Mouse (Mus musculus) kidney, adult 2 months (tissue): ENCODE data around the gene Nsun4. TPM values are rescaled to one million over a fixed set of nuclear protein-coding genes. Genes with fewer than 3 reads are reported as not detected.

ENCODE experiments used
- DNase-seq: peaks from one replicate; pipeline ENCODE4 v3.0.0; 2021
- H3K27ac ChIP-seq: fragments of 200-500 bp; 2 replicates; pipeline ENCODE4 v1.5.1; 2012; ENCODE audit warnings: low read depth, low read length, control low read depth, inconsistent platforms; ENCODE audit not compliant: insufficient read depth
- H3K27me3 ChIP-seq: fragments of 200-500 bp; replicated peaks from 2 replicates; pipeline ENCODE4 v1.6.1; 2012; ENCODE audit warnings: mild to moderate bottlenecking, moderate library complexity, low read length, inconsistent platforms; ENCODE audit not compliant: control insufficient read depth, insufficient read depth
- H3K36me3 ChIP-seq: fragments of 200-500 bp; 2 replicates; pipeline ENCODE4 v1.6.1; 2012; ENCODE audit warnings: mild to moderate bottlenecking, moderate library complexity, low read length, inconsistent platforms; ENCODE audit not compliant: control insufficient read depth, insufficient read depth
- H3K4me1 ChIP-seq: fragments of 200-500 bp; 2 replicates; pipeline ENCODE4 v1.6.1; 2011; ENCODE audit warnings: low read length; ENCODE audit not compliant: control insufficient read depth, insufficient read depth
- H3K4me3 ChIP-seq: fragments of 200-500 bp; 2 replicates; pipeline ENCODE4 v1.5.1; 2011; ENCODE audit warnings: mild to moderate bottlenecking, low read depth, low read length, control low read depth; ENCODE audit not compliant: insufficient read depth
- CTCF ChIP-seq: fragments of 200-500 bp; conservative IDR thresholded peaks from 2 replicates; pipeline ENCODE4 v1.5.1; 2011; ENCODE audit warnings: low read depth, mild to moderate bottlenecking, control low read depth, low read length, moderate library complexity, mixed read lengths; ENCODE audit not compliant: insufficient read depth, insufficient read length
- POLR2A ChIP-seq: fragments of 200-500 bp; IDR thresholded peaks from one replicate; pipeline ENCODE4 v1.6.1; 2011; ENCODE audit warnings: low read depth, low read length, control low read depth
- WGBS: fragments of 180-500 bp; shearing (Covaris S2); methylation state at CpG from one replicate; pipeline ENCODE4 v1.1.7; 2018; 5-methylcytosine and 5-hydroxymethylcytosine counted together
- polyA plus RNA-seq: library from polyadenylated mRNA; depleted of rRNA; stranded (reverse); fragments of >200 nt; gene quantifications from 2 replicates; pipeline ENCODE4 v1.2.3, GENCODE M21; 2012; rRNA removed

The Nsun4 gene
- polyA plus RNA-seq, 1 experiment = 16.7 TPM

GRCm38 (mm10) chr4:115984111-115984510 is 69.6 kb downstream of the Nsun4 start:
- TF ChIP-seq CTCF = peak; percentile 75
- TF ChIP-seq POLR2A = no peak
- Histone ChIP-seq H3K4me3 (no peak overlapping the region), H3K4me1 (no peaks in the 10 kb centered on the region), H3K36me3 (no peaks in the 10 kb centered on the region), H3K27ac (no peak overlapping the region), H3K27me3 (peaks cover 2% of the 10 kb centered on the region; the same call in 1 of the 2 replicates)
- 3% methylated on average over 13 of the region's 13 CpGs for WGBS
- peak; percentile 86 for DNase-seq

Other genes with a start within 250 kb of the Nsun4 start
- gene Mob3c, start 225.8 kb downstream of the Nsun4 start, polyA plus RNA-seq = 17.8 and 18.5 TPM in 2 replicates
- 30.6 and 33.8 TPM in 2 replicates for gene Mknk1, start 214.7 kb downstream of the Nsun4 start, polyA plus RNA-seq
- 0.07 TPM in 1 of 2 replicates, not detected in the other for gene Kncn, start 169.5 kb downstream of the Nsun4 start, polyA plus RNA-seq
- gene 6430628N08Rik, start 163.2 kb downstream of the Nsun4 start, polyA plus RNA-seq = not detected in 2 replicates
- not detected in 2 replicates for gene Dmbx1, start 114.0 kb downstream of the Nsun4 start, polyA plus RNA-seq
- 34.7 and 38.6 TPM in 2 replicates for gene Faah, start 36.0 kb downstream of the Nsun4 start, polyA plus RNA-seq
- gene Uqcrh, start 21.2 kb upstream of the Nsun4 start, polyA plus RNA-seq = 355 and 608 TPM in 2 replicates
- gene Lrrc41, start 21.4 kb upstream of the Nsun4 start, polyA plus RNA-seq = 47.3 and 56.4 TPM in 2 replicates
- gene Rad54l, start 69.8 kb upstream of the Nsun4 start, polyA plus RNA-seq = 0.31 and 0.33 TPM in 2 replicates
- 46.0 and 52.5 TPM in 2 replicates for gene Pomgnt1, start 70.0 kb upstream of the Nsun4 start, polyA plus RNA-seq
- 6.3 and 6.5 TPM in 2 replicates for gene Lurap1, start 97.5 kb upstream of the Nsun4 start, polyA plus RNA-seq
- gene Tspan1, start 113.7 kb upstream of the Nsun4 start, polyA plus RNA-seq = 44.0 TPM in 2 replicates
- not detected in 2 replicates for gene 1700042G07Rik, start 119.5 kb upstream of the Nsun4 start, polyA plus RNA-seq
- gene Gm49337, start 119.5 kb upstream of the Nsun4 start, polyA plus RNA-seq = not detected in 2 replicates
- gene Pik3r3, start 167.7 kb upstream of the Nsun4 start, polyA plus RNA-seq = 14.6 and 20.8 TPM in 2 replicates